In the genomic region with DNA sequence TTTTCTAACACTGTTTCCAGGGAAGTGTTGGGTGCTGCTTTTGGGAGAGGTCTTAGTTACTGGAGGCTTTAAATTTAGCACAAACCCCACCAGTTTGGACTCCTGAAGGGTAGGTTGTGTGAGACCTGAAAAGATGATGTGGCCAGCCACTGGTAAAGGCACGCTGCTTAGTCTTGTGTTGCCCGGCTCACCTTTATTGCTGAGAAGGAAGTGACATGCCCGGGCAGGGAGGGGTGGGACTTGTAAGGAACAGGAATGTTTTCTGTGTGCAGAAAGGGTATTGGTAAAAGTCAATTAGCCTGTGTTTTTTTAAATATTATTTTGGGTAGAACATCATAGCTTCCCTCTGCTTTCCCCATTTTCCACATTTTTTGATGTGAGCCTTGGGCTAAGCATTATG, we compare ENCODE assay signal across 21 mouse cellular contexts. TPM values are rescaled to one million over a fixed set of nuclear protein-coding genes. Genes with fewer than 3 reads are reported as not detected.
DNase-seq lines count a peak whose midpoint lies in the region; ATAC-seq and TF ChIP-seq lines count a peak whose summit lies in the region.
"Had no signal": no experiment of that assay in that cellular context is flagged by ENCODE, and none has a peak within 500 bp of the region (broad histone marks: within the 10 kb centered on the region; RNA-seq: fewer than 3 reads in every experiment).

No protein-coding gene starts in this region.

- ATAC-seq in embryonic facial prominence, embryonic 15.5 days (ENCODE audit: insufficient number of reproducible peaks, low FRiP score, low TSS enrichment, low read depth) = no peak
- ATAC-seq in stomach, postnatal 0 days (ENCODE audit: low FRiP score, low TSS enrichment) = no peak
- ATAC-seq in heart, embryonic 11.5 days (replicated peaks; ENCODE audit: insufficient number of reproducible peaks, low FRiP score, low TSS enrichment) = no peak
- ATAC-seq: forebrain, embryonic 15.5 days; Patski had no signal

- TF ChIP-seq POLR2A in ES-Bruce4 (IDR thresholded peaks at IDR 0.05; ENCODE audit: insufficient read depth, low read length) = no peak

- 0 out of 2 replicates have a peak overlapping the region, but pooled peaks have one; percentile 24 for H3K27ac ChIP-seq in embryonic facial prominence, embryonic 15.5 days (replicated peaks)
- H3K27ac ChIP-seq in embryonic facial prominence, embryonic 10.5 days (replicated peaks) = no peak overlapping the region
- peak overlapping the region; percentile 61 for H3K27ac ChIP-seq in ES-Bruce4 (ENCODE audit: insufficient read depth, low read length)
- peak overlapping the region; percentile 40 for H3K27ac ChIP-seq in stomach, postnatal 0 days (replicated peaks)
- no peak overlapping the region for H3K27ac ChIP-seq in heart, embryonic 11.5 days (ENCODE audit: low read depth, low read length)
- H3K27ac ChIP-seq: embryonic facial prominence, embryonic 12.5 days; heart, embryonic 13.5 days; hindbrain, embryonic 12.5 days; hindbrain, embryonic 15.5 days had no signal

- peaks cover 76% of the 10 kb centered on the region for H3K4me1 ChIP-seq in embryonic facial prominence, embryonic 15.5 days
- H3K4me1 ChIP-seq in embryonic facial prominence, embryonic 10.5 days = peaks cover 88% of the 10 kb centered on the region
- H3K4me1 ChIP-seq in ES-Bruce4 (ENCODE audit: control insufficient read depth, insufficient read depth, low read length) = peaks cover 22% of the 10 kb centered on the region
- no peaks in the 10 kb centered on the region for H3K4me1 ChIP-seq in stomach, postnatal 0 days (replicated peaks; ENCODE audit: control insufficient read depth, insufficient read depth)
- peaks cover 52% of the 10 kb centered on the region for H3K4me1 ChIP-seq in heart, embryonic 11.5 days (ENCODE audit: control insufficient read depth, insufficient read depth, low read length)

- no peak overlapping the region for H3K4me2 ChIP-seq in embryonic facial prominence, embryonic 15.5 days (replicated peaks)
- no peak overlapping the region for H3K4me2 ChIP-seq in stomach, postnatal 0 days (replicated peaks; ENCODE audit: low read depth)
- no peak overlapping the region for H3K4me2 ChIP-seq in heart, embryonic 11.5 days
- H3K4me2 ChIP-seq: embryonic facial prominence, embryonic 12.5 days; forebrain, embryonic 15.5 days; heart, embryonic 13.5 days; hindbrain, embryonic 12.5 days; hindbrain, embryonic 15.5 days had no signal

- H3K4me3 ChIP-seq in embryonic facial prominence, embryonic 15.5 days (replicated peaks) = no peak overlapping the region
- no peak overlapping the region for H3K4me3 ChIP-seq in embryonic facial prominence, embryonic 10.5 days
- H3K4me3 ChIP-seq in ES-Bruce4 (ENCODE audit: low read depth, low read length) = no peak overlapping the region
- H3K4me3 ChIP-seq in stomach, postnatal 0 days (ENCODE audit: low read depth, low read length) = no peak overlapping the region
- no peak overlapping the region for H3K4me3 ChIP-seq in heart, embryonic 11.5 days (ENCODE audit: low read depth, low read length)
- H3K4me3 ChIP-seq: embryonic facial prominence, embryonic 12.5 days; forebrain, embryonic 15.5 days; heart, embryonic 13.5 days; hindbrain, embryonic 12.5 days; hindbrain, embryonic 15.5 days had no signal

- TF ChIP-seq CTCF in ES-Bruce4 (IDR thresholded peaks at IDR 0.05; ENCODE audit: low read depth, low read length) = no peak
- no peak for TF ChIP-seq CTCF in stomach, postnatal 0 days (IDR thresholded peaks at IDR 0.05; ENCODE audit: low read depth)

- no peak for DNase-seq in embryonic facial prominence, embryonic 10.5 days (ENCODE audit: low spot score)
- DNase-seq in urinary bladder, postnatal 14 days (ENCODE audit: low spot score) = peak; percentile 63
- no peak for DNase-seq in urinary bladder, postnatal 10 days (ENCODE audit: low spot score)
- no peak for DNase-seq in stomach, postnatal 0 days (ENCODE audit: low spot score)
- DNase-seq: adrenal gland, postnatal 10 days; adrenal gland, postnatal 36 days; cerebellum, adult 18-20 months; cerebellum, adult 9-10 months; cerebellum, postnatal 14 days; gastrocnemius, postnatal 25 days; heart, adult 18-20 months had no signal

- no peaks in the 10 kb centered on the region for H3K9me3 ChIP-seq in embryonic facial prominence, embryonic 15.5 days (replicated peaks)
- H3K9me3 ChIP-seq in embryonic facial prominence, embryonic 10.5 days = no peaks in the 10 kb centered on the region
- no peaks in the 10 kb centered on the region for H3K9me3 ChIP-seq in ES-Bruce4 (replicated peaks; ENCODE audit: control insufficient read depth, insufficient read depth, low read length, poor library complexity, severe bottlenecking)
- H3K9me3 ChIP-seq in stomach, postnatal 0 days (ENCODE audit: control insufficient read depth, low read length) = no peaks in the 10 kb centered on the region
- no peaks in the 10 kb centered on the region for H3K9me3 ChIP-seq in heart, embryonic 11.5 days (replicated peaks; ENCODE audit: control insufficient read depth, low read length)
- H3K9me3 ChIP-seq: embryonic facial prominence, embryonic 12.5 days; forebrain, embryonic 15.5 days; G1E; heart, embryonic 13.5 days; hindbrain, embryonic 12.5 days; hindbrain, embryonic 15.5 days had no signal

- TF ChIP-seq EP300 in ES-Bruce4 (IDR thresholded peaks at IDR 0.05; ENCODE audit: insufficient read depth, low read depth, low read length) = 0 out of 2 replicates have a peak, but pooled peaks have one; percentile 7
- no peak for TF ChIP-seq EP300 in stomach, postnatal 0 days (optimal IDR thresholded peaks at IDR 0.05)

- no peak overlapping the region for H3K9ac ChIP-seq in embryonic facial prominence, embryonic 15.5 days
- H3K9ac ChIP-seq in ES-Bruce4 (ENCODE audit: low read depth, poor library complexity, severe bottlenecking) = peak overlapping the region; percentile 43; the same call in 1 of the 2 replicates
- H3K9ac ChIP-seq in stomach, postnatal 0 days (ENCODE audit: low read length) = no peak overlapping the region
- no peak overlapping the region for H3K9ac ChIP-seq in heart, embryonic 11.5 days (ENCODE audit: low read depth, low read length)
- H3K9ac ChIP-seq: embryonic facial prominence, embryonic 12.5 days; forebrain, embryonic 15.5 days; hindbrain, embryonic 12.5 days; hindbrain, embryonic 15.5 days had no signal

- H3K27me3 ChIP-seq in embryonic facial prominence, embryonic 15.5 days = no peaks in the 10 kb centered on the region
- H3K27me3 ChIP-seq in embryonic facial prominence, embryonic 10.5 days (replicated peaks; ENCODE audit: low read depth, poor library complexity, severe bottlenecking) = no peaks in the 10 kb centered on the region
- no peaks in the 10 kb centered on the region for H3K27me3 ChIP-seq in ES-Bruce4 (ENCODE audit: control insufficient read depth, insufficient read depth, low read length, poor library complexity, severe bottlenecking)
- no peaks in the 10 kb centered on the region for H3K27me3 ChIP-seq in stomach, postnatal 0 days (ENCODE audit: control insufficient read depth, insufficient read depth, low read length)
- no peaks in the 10 kb centered on the region for H3K27me3 ChIP-seq in heart, embryonic 11.5 days (ENCODE audit: control insufficient read depth, insufficient read depth, low read length)
- H3K27me3 ChIP-seq: embryonic facial prominence, embryonic 12.5 days; forebrain, embryonic 15.5 days; heart, embryonic 13.5 days; hindbrain, embryonic 12.5 days; hindbrain, embryonic 15.5 days; Patski had no signal

- 64% methylated on average over 3 of the region's 3 CpGs for WGBS in embryonic facial prominence, embryonic 15.5 days
- WGBS in embryonic facial prominence, embryonic 10.5 days = 79% methylated on average over 3 of the region's 3 CpGs
- 49% methylated on average over 3 of the region's 3 CpGs for WGBS in stomach, postnatal 0 days
- WGBS in heart, embryonic 11.5 days (ENCODE audit: insufficient replicate concordance) = 84% methylated on average over 3 of the region's 3 CpGs

- no peaks in the 10 kb centered on the region for H3K36me3 ChIP-seq in embryonic facial prominence, embryonic 15.5 days
- H3K36me3 ChIP-seq in embryonic facial prominence, embryonic 10.5 days (replicated peaks) = peaks cover 69% of the 10 kb centered on the region
- no peaks in the 10 kb centered on the region for H3K36me3 ChIP-seq in ES-Bruce4 (ENCODE audit: control insufficient read depth, insufficient read depth, low read length, poor library complexity, severe bottlenecking)
- no peaks in the 10 kb centered on the region for H3K36me3 ChIP-seq in stomach, postnatal 0 days (ENCODE audit: control insufficient read depth, insufficient read depth, low read length)
- H3K36me3 ChIP-seq in heart, embryonic 11.5 days (ENCODE audit: control insufficient read depth, insufficient read depth, low read length) = 0 out of 2 replicates have a peak, but pooled peaks cover 2% of the 10 kb centered on the region
- H3K36me3 ChIP-seq: forebrain, embryonic 15.5 days; hindbrain, embryonic 15.5 days had no signal

RNA-seq across cellular contexts. Expression of a gene that starts 37.2 kb away (rescaled TPM):
- polyA plus RNA-seq in embryonic facial prominence, embryonic 15.5 days (2015; fragmentation: Nextera tagmentation; extraction: Ambion mirVana) = 136 and 137 TPM in 2 replicates
- 147 TPM in 2 replicates for polyA plus RNA-seq in embryonic facial prominence, embryonic 10.5 days (2016; fragmentation: Nextera tagmentation; extraction: Ambion mirVana)
- polyA plus RNA-seq in ES-Bruce4 (2011; ENCODE audit: insufficient read depth, insufficient read length, low read depth, missing spikeins) = 245 and 248 TPM in 2 replicates
- 39.3 and 50.0 TPM in 2 replicates for polyA plus RNA-seq in stomach, postnatal 0 days (2015; fragmentation: Nextera tagmentation; extraction: Ambion mirVana)
- 54.2 and 63.4 TPM in 2 replicates for polyA plus RNA-seq in heart, embryonic 11.5 days (2014; fragmentation: Nextera tagmentation; extraction: Ambion mirVana)

Comparison
In these comparisons a context has a peak if more than half of its experiments do, and no peak if none do; other contexts are left out.
1. H3K27ac ChIP-seq: peak in embryonic facial prominence, embryonic 15.5 days (single experiment), ES-Bruce4 (single experiment) and stomach, postnatal 0 days (single experiment); none in embryonic facial prominence, embryonic 10.5 days (single experiment) and heart, embryonic 11.5 days (single experiment).